Mouse (Mus musculus): ENCODE measurements around the gene Gbp6. TPM values are rescaled to one million over a fixed set of nuclear protein-coding genes. Genes with fewer than 3 reads are reported as not detected.
"Not testable (repeated sequence)": the region's sequence is repeated elsewhere in the genome, so short reads cannot be mapped to it uniquely, and the experiment has no call there.

Gene Gbp6
- polyA plus RNA-seq, 1 experiment from 2014 or later, result 2.3 TPM

DNA sequence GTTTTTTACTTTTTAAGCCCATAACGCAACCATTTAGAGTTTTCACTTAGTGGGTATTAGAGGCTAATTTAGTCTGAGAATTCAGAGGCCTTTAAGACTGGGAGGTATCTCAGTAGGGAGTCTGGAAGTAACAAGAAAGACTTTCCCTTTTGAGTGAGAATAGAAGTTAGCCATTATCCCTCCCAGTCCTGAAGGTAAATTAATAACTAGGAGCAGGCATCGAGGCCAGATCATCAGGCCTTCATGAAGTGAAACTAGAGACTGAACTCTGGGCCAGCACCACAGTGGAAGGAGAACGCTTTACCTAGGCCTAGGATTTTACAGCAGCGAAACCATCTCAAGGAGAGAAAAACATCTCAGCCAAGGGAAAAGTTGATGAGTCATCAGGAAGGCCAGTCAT, 8.5 kb upstream of the Gbp6 start:
- Histone ChIP-seq H3K4me3 (ENCODE audit: low read depth, low read length) (no peak overlapping the region), H3K27ac (ENCODE audit: low read depth, low read length) (peak overlapping the region; percentile 81), H3K9ac (ENCODE audit: low read depth, low read length) (no peak overlapping the region)

DNA sequence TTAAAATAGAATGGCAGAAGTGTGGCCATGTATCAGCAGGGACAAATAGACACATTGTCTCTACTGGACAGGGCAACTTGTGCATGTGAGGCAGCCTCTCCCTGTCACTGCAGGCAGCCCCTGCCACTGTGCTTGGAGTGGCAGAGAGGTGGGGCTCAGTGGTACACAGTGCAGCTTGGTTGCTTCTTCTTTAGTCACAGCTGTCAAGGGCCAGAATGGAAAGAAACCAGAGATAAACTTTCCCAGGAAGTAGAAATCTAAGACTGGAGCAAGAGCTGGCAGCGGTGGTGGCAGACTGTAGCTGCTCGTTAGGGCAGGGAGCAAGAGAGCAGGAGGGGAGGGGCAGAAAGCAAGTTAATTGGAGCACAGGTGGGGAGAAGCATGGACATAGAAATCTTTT, 8.0 kb upstream of the Gbp6 start:
- H3K36me3 ChIP-seq (ENCODE audit: control insufficient read depth, insufficient read depth, low read length), result no peaks in the 10 kb centered on the region
- H3K4me1 ChIP-seq (ENCODE audit: control insufficient read depth, insufficient read depth, low read length), result peaks cover 19% of the 10 kb centered on the region
- no peak overlapping the region for H3K4me3 ChIP-seq (ENCODE audit: low read depth, low read length)
- no peak overlapping the region for H3K4me2 ChIP-seq
- H3K27ac ChIP-seq (ENCODE audit: low read depth, low read length), result peak overlapping the region; percentile 81
- peak; percentile 90 for ATAC-seq (replicated peaks; ENCODE audit: insufficient number of reproducible peaks, low FRiP score, low TSS enrichment)
- 8% methylated on average over 2 of the region's 2 CpGs for WGBS (ENCODE audit: insufficient replicate concordance)
- no peaks in the 10 kb centered on the region for H3K27me3 ChIP-seq (ENCODE audit: control insufficient read depth, insufficient read depth, low read length)
- H3K9me3 ChIP-seq (replicated peaks; ENCODE audit: control insufficient read depth, low read length), result no peaks in the 10 kb centered on the region
- H3K9ac ChIP-seq (ENCODE audit: low read depth, low read length), result no peak overlapping the region

More for the DNA sequence above, 8.5 kb upstream of the Gbp6 start:
- 73% methylated on average over 4 of the region's 4 CpGs for WGBS (ENCODE audit: insufficient replicate concordance)
- ATAC-seq (replicated peaks; ENCODE audit: insufficient number of reproducible peaks, low FRiP score, low TSS enrichment), result no peak
- no peaks in the 10 kb centered on the region for H3K27me3 ChIP-seq (ENCODE audit: control insufficient read depth, insufficient read depth, low read length)
- no peaks in the 10 kb centered on the region for H3K9me3 ChIP-seq (replicated peaks; ENCODE audit: control insufficient read depth, low read length)
- no peak overlapping the region for H3K4me2 ChIP-seq
- no peaks in the 10 kb centered on the region for H3K36me3 ChIP-seq (ENCODE audit: control insufficient read depth, insufficient read depth, low read length)
- H3K4me1 ChIP-seq (ENCODE audit: control insufficient read depth, insufficient read depth, low read length), result peaks cover 19% of the 10 kb centered on the region

DNA sequence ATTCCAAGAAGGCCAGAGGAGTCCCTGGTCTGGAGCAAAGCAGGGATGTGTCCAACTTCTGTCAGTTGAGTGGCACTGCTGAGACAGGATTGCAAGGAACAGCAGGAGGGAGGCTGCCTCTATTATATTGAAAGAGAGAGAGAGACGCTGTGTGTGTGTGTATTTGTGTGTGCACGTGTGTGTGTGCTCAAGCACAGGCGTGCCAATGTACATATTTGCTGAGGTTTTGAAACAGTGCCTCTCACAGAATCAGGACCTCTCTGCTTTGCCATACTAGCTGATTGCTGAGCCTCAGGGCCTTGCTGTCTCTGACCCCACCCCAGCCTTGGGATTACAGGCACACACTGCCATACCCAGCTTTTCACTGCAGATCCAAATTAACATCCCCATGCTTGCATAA, 2.2 kb upstream of the Gbp6 start:
- Histone ChIP-seq H3K9ac (ENCODE audit: low read depth, low read length) (no peak overlapping the region), H3K36me3 (ENCODE audit: control insufficient read depth, insufficient read depth, low read length) (no peaks in the 10 kb centered on the region)
- 88% methylated on average over 3 of the region's 3 CpGs for WGBS (ENCODE audit: insufficient replicate concordance)

DNA sequence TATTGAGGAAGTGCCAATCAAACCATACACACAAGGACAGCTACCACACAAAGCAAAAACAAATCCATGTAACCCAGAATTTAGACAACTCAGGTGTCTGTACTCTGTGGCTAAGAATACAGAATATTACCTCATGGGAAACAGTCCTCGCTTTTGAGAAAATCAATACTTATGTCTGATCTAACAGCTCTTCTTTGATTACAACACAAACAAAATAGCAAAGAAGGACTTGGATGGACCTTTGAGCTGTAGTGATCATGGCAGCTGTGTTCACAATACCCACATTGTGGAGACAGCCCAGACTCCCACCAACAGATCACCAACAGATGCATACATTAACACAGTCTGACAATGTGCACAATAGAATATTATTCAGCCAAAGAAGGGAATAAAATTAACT, 1.0 kb downstream of the Gbp6 start:
- Histone ChIP-seq H3K27ac (ENCODE audit: low read depth, low read length) (no peak overlapping the region), H3K9ac (ENCODE audit: low read depth, low read length) (no peak overlapping the region), H3K4me1 (ENCODE audit: control insufficient read depth, insufficient read depth, low read length) (no peaks in the 10 kb centered on the region), H3K36me3 (ENCODE audit: control insufficient read depth, insufficient read depth, low read length) (no peaks in the 10 kb centered on the region), H3K9me3 (replicated peaks; ENCODE audit: control insufficient read depth, low read length) (no peaks in the 10 kb centered on the region), H3K4me2 (no peak overlapping the region), H3K4me3 (ENCODE audit: low read depth, low read length) (no peak overlapping the region), H3K27me3 (ENCODE audit: control insufficient read depth, insufficient read depth, low read length) (no peaks in the 10 kb centered on the region)
- WGBS (ENCODE audit: insufficient replicate concordance), result 82% methylated on average over 1 of the region's 1 CpGs
- no peak for ATAC-seq (replicated peaks; ENCODE audit: insufficient number of reproducible peaks, low FRiP score, low TSS enrichment)

More for the DNA sequence above, 2.2 kb upstream of the Gbp6 start:
- H3K27me3 ChIP-seq (ENCODE audit: control insufficient read depth, insufficient read depth, low read length), result no peaks in the 10 kb centered on the region
- H3K4me3 ChIP-seq (ENCODE audit: low read depth, low read length), result no peak overlapping the region
- no peak overlapping the region for H3K27ac ChIP-seq (ENCODE audit: low read depth, low read length)
- H3K4me1 ChIP-seq (ENCODE audit: control insufficient read depth, insufficient read depth, low read length), result 0 out of 2 replicates have a peak, but pooled peaks cover 3% of the 10 kb centered on the region
- no peak overlapping the region for H3K4me2 ChIP-seq
- no peaks in the 10 kb centered on the region for H3K9me3 ChIP-seq (replicated peaks; ENCODE audit: control insufficient read depth, low read length)
- ATAC-seq (replicated peaks; ENCODE audit: insufficient number of reproducible peaks, low FRiP score, low TSS enrichment), result no peak

DNA sequence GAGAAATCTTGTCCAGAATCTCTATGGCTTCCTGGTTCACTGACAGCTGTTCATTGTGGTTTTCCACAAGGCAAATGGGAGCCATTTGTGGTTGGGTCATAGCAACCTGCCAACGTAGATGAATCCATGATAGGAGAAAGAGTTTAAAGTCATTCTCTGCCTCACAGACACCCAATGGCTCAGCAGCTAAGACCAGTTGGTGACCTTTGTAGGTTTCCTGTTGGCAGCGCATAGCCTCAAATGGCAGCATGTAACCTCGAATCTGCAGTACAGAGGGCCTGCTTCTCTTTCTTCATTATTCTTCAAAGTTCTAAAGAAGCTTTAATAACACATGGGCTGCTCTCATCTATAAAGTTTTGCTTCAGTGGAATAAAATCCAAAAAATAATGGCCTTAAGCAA, 2.6 kb downstream of the Gbp6 start:
- ATAC-seq (replicated peaks; ENCODE audit: insufficient number of reproducible peaks, low FRiP score, low TSS enrichment); H3K27me3 ChIP-seq (ENCODE audit: control insufficient read depth, insufficient read depth, low read length); H3K4me3 ChIP-seq (ENCODE audit: low read depth, low read length); H3K9ac ChIP-seq (ENCODE audit: low read depth, low read length); H3K4me2 ChIP-seq; H3K9me3 ChIP-seq (replicated peaks; ENCODE audit: control insufficient read depth, low read length); H3K27ac ChIP-seq (ENCODE audit: low read depth, low read length); H3K4me1 ChIP-seq (ENCODE audit: control insufficient read depth, insufficient read depth, low read length); H3K36me3 ChIP-seq (ENCODE audit: control insufficient read depth, insufficient read depth, low read length): not testable (repeated sequence)
- WGBS (ENCODE audit: insufficient replicate concordance), result 80% methylated on average over 3 of the region's 3 CpGs

DNA sequence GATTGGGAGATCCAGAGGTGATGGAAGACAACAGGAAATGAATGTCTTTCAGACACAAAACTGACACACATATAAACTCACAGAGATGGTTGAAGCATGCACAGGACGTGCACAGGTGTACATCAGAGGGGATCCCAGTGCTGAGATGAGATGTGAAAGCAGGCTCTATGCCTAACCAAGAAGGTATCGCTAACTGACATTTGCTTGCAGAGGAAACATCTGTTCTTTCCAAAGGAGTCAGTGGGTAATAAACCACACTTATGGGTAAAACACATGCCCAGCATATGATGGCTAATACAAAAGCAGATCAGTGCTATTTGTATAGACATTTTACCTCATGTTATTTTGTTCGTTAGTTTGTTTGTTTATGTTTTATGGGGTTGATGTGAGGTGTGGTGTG, 32.8 kb downstream of the Gbp6 start:
- H3K27ac ChIP-seq (ENCODE audit: low read depth, low read length); ATAC-seq (replicated peaks; ENCODE audit: insufficient number of reproducible peaks, low FRiP score, low TSS enrichment); H3K9ac ChIP-seq (ENCODE audit: low read depth, low read length); H3K36me3 ChIP-seq (ENCODE audit: control insufficient read depth, insufficient read depth, low read length); H3K4me3 ChIP-seq (ENCODE audit: low read depth, low read length); H3K4me1 ChIP-seq (ENCODE audit: control insufficient read depth, insufficient read depth, low read length); H3K9me3 ChIP-seq (replicated peaks; ENCODE audit: control insufficient read depth, low read length); H3K4me2 ChIP-seq; H3K27me3 ChIP-seq (ENCODE audit: control insufficient read depth, insufficient read depth, low read length): not testable (repeated sequence)
- WGBS (ENCODE audit: insufficient replicate concordance), result no CpG with 5 or more reads among the region's 3 CpGs

DNA sequence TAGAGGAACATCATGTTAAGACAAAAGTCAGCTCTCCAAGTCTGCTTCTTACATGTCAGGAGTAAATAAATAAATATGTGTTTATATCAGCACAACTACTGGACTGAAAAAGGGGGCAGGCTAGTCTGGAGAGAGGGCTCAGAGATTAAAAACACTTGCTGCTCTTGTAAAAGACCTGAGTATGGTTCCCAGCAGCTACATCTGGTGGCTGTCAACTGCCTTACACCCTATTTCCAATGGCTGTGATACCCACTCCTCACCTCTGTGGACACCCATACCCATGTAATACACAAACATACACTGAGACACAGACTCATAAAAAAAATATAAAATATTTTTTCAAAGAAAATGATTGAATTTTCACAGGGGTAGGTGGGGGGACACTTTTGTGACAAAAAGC, 41.0 kb downstream of the Gbp6 start:
- ATAC-seq (replicated peaks; ENCODE audit: insufficient number of reproducible peaks, low FRiP score, low TSS enrichment), result no peak

DNA sequence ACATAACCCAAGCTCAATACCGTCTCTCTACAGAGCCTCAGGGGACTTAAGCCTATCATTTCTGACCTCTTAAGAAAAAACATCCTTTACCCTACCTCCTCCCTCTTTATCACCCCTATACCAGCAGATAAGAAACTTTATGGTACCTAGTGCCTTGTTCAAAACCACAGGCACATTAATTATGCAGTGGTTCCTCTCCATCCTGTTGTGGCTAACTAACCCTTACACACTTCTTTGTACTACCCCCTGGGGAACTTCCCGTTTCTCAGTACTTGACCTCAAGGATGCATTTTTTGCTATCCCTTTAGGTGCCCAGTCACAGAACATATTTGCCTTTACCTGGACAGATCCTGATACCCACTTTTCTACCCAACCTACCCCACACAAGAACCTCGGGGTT, 48.8 kb downstream of the Gbp6 start:
- H3K9me3 ChIP-seq (replicated peaks; ENCODE audit: control insufficient read depth, low read length); H3K9ac ChIP-seq (ENCODE audit: low read depth, low read length); ATAC-seq (replicated peaks; ENCODE audit: insufficient number of reproducible peaks, low FRiP score, low TSS enrichment); H3K36me3 ChIP-seq (ENCODE audit: control insufficient read depth, insufficient read depth, low read length); H3K27me3 ChIP-seq (ENCODE audit: control insufficient read depth, insufficient read depth, low read length); H3K4me3 ChIP-seq (ENCODE audit: low read depth, low read length); H3K27ac ChIP-seq (ENCODE audit: low read depth, low read length); H3K4me2 ChIP-seq; H3K4me1 ChIP-seq (ENCODE audit: control insufficient read depth, insufficient read depth, low read length): not testable (repeated sequence)
- WGBS (ENCODE audit: insufficient replicate concordance), result 62% methylated on average over 3 of the region's 3 CpGs

More for the DNA sequence above, 41.0 kb downstream of the Gbp6 start:
- no peaks in the 10 kb centered on the region for H3K9me3 ChIP-seq (replicated peaks; ENCODE audit: control insufficient read depth, low read length)
- H3K9ac ChIP-seq (ENCODE audit: low read depth, low read length), result no peak overlapping the region
- no peak overlapping the region for H3K27ac ChIP-seq (ENCODE audit: low read depth, low read length)
- H3K4me2 ChIP-seq, result no peak overlapping the region
- no peaks in the 10 kb centered on the region for H3K4me1 ChIP-seq (ENCODE audit: control insufficient read depth, insufficient read depth, low read length)
- H3K4me3 ChIP-seq (ENCODE audit: low read depth, low read length), result no peak overlapping the region
- no peaks in the 10 kb centered on the region for H3K36me3 ChIP-seq (ENCODE audit: control insufficient read depth, insufficient read depth, low read length)
- no peaks in the 10 kb centered on the region for H3K27me3 ChIP-seq (ENCODE audit: control insufficient read depth, insufficient read depth, low read length)

DNA sequence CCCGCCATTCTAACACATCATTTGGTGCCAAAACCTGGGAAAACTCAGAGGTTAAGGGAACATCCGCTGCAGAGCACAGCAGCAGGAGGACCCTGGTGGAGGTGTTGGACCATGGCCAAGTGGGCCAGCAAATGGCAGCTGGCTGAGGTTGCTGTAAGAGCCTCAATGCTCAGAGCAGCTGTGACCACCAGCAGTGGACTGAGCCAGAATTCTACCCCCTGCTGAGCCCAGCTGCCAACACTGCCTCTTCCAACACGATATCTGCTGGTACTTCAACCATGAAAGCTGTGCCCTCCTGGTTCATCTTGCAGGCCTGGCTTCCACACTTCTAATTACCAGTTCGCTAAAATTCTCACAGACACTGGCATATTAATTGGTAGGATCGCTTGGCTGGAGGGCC, 52.5 kb downstream of the Gbp6 start:
- H3K27ac ChIP-seq (ENCODE audit: low read depth, low read length); H3K9me3 ChIP-seq (replicated peaks; ENCODE audit: control insufficient read depth, low read length); H3K9ac ChIP-seq (ENCODE audit: low read depth, low read length); ATAC-seq (replicated peaks; ENCODE audit: insufficient number of reproducible peaks, low FRiP score, low TSS enrichment); H3K4me3 ChIP-seq (ENCODE audit: low read depth, low read length); H3K4me1 ChIP-seq (ENCODE audit: control insufficient read depth, insufficient read depth, low read length); H3K4me2 ChIP-seq; H3K27me3 ChIP-seq (ENCODE audit: control insufficient read depth, insufficient read depth, low read length); H3K36me3 ChIP-seq (ENCODE audit: control insufficient read depth, insufficient read depth, low read length): not testable (repeated sequence)
- 84% methylated on average over 5 of the region's 5 CpGs for WGBS (ENCODE audit: insufficient replicate concordance)
